Mouse (Mus musculus) induced T-regulatory cell, adult 2 months (primary cell): Measurements from ENCODE around the gene Gm21788.
"Not testable (repeated sequence)": the region's sequence is repeated elsewhere in the genome, so short reads cannot be mapped to it uniquely, and the experiment has no call there.

Source experiments
- DNase-seq: peaks from one replicate; pipeline ENCODE4 v3.0.0-alpha.2; 2012; ENCODE audit warnings: low read depth

Gene Gm21788

GRCm38 (mm10) chrY:7404710-7405109 lies at the start of gene Gm21788:
Gm21788 (plus strand) TSS chrY:7405010.
- DNase-seq, result not testable (repeated sequence)
